Mouse (Mus musculus): ENCODE measurements around the gene Agmat. TPM values are rescaled to one million over a fixed set of nuclear protein-coding genes. Genes with fewer than 3 reads are reported as not detected.
A peak's percentile ranks its signal among the peaks of the same experiment; 100 is the strongest.

The Agmat gene
- polyA plus RNA-seq, 1 experiment from 2014 or later: 1.6 TPM

DNA sequence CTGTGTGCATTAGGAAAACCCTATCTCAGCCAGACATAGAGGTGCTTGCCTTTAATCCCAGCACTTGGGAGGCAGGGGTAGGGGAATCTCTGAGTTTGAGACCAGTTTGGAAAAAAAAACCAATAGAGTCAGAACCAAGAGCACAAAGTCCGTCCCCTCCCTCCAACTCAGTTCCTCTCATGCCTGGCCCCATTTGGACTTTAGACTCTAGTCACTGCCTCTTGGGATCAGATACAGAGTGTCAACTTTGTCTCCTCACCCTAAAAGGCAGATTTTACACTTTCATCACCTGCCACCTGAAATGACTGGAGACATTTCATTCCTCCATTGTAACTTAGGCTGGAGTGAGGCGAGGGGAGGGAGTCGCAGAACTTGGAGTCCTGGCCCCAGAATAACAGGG is 17.2 kb upstream of the Agmat start:
- Histone ChIP-seq H3K4me3 (ENCODE audit: low read length) (no peak overlapping the region), H3K27me3 (ENCODE audit: control insufficient read depth, insufficient read depth, low read length) (no peaks in the 10 kb centered on the region), H3K9me3 (ENCODE audit: control insufficient read depth, low read length) (no peaks in the 10 kb centered on the region), H3K4me2 (replicated peaks; ENCODE audit: low read depth, low read length) (no peak overlapping the region), H3K9ac (ENCODE audit: low read depth, low read length) (no peak overlapping the region), H3K36me3 (ENCODE audit: control insufficient read depth, insufficient read depth, low read length) (no peaks in the 10 kb centered on the region), H3K27ac (ENCODE audit: low read depth, low read length) (no peak overlapping the region), H3K4me1 (ENCODE audit: control insufficient read depth, insufficient read depth, low read length) (no peaks in the 10 kb centered on the region)
- WGBS: 86% methylated on average over 3 of the region's 3 CpGs
- ATAC-seq (ENCODE audit: low FRiP score, low TSS enrichment): no peak

DNA sequence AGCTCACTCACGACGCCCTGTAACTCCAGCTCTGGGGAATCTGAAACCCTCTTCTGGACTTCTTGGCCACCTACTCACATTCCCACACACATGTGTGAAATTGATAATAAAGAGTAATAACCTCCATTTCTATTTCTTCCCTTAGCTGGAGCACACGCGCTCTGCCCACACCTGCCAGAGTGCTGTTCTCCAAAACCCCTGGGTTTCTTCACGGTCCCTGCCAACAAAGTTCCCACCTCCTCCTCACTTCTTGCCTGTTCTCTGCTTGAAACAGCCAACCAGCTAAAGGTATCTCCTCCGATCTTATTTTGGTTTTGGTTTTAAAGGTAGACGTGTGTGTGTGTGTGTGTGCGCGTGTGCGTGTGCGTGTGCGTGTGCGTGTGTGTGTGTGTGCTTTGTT is 16.1 kb upstream of the Agmat start:
- ATAC-seq (ENCODE audit: low FRiP score, low TSS enrichment): no peak
- Histone ChIP-seq H3K36me3 (ENCODE audit: control insufficient read depth, insufficient read depth, low read length) (no peaks in the 10 kb centered on the region), H3K9me3 (ENCODE audit: control insufficient read depth, low read length) (no peaks in the 10 kb centered on the region), H3K4me1 (ENCODE audit: control insufficient read depth, insufficient read depth, low read length) (peaks cover 3% of the 10 kb centered on the region; the same call in 1 of the 2 replicates), H3K4me3 (ENCODE audit: low read length) (no peak overlapping the region), H3K27ac (ENCODE audit: low read depth, low read length) (no peak overlapping the region), H3K27me3 (ENCODE audit: control insufficient read depth, insufficient read depth, low read length) (no peaks in the 10 kb centered on the region), H3K4me2 (replicated peaks; ENCODE audit: low read depth, low read length) (no peak overlapping the region), H3K9ac (ENCODE audit: low read depth, low read length) (no peak overlapping the region)
- 81% methylated on average over 13 of the region's 13 CpGs for WGBS

DNA sequence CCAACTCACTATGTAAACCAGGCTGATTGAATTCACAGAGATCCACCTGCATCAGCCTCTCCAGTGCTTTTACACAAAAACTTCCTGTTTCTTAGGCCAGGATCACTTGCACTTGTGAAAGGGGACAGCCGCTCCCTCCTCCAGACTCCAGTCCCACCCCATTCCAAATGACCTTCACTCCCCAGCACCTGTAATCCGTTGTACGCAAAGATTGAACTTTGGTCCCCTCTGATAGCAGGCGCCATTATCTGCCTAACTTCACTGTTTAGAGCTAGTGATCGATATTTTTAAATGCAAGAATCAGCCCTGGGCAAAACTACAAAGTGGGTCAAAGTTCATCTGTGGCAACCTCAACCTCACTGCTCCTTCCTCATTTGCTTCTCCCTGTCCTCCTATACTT is 14.7 kb upstream of the Agmat start:
- Histone ChIP-seq H3K9me3 (ENCODE audit: control insufficient read depth, low read length) (no peaks in the 10 kb centered on the region), H3K27me3 (ENCODE audit: control insufficient read depth, insufficient read depth, low read length) (no peaks in the 10 kb centered on the region), H3K4me1 (ENCODE audit: control insufficient read depth, insufficient read depth, low read length) (peaks cover 3% of the 10 kb centered on the region; the same call in 1 of the 2 replicates), H3K4me2 (replicated peaks; ENCODE audit: low read depth, low read length) (no peak overlapping the region), H3K36me3 (ENCODE audit: control insufficient read depth, insufficient read depth, low read length) (no peaks in the 10 kb centered on the region), H3K4me3 (ENCODE audit: low read length) (no peak overlapping the region), H3K27ac (ENCODE audit: low read depth, low read length) (no peak overlapping the region), H3K9ac (ENCODE audit: low read depth, low read length) (no peak overlapping the region)
- 77% methylated on average over 5 of the region's 5 CpGs for WGBS
- no peak for ATAC-seq (ENCODE audit: low FRiP score, low TSS enrichment)

DNA sequence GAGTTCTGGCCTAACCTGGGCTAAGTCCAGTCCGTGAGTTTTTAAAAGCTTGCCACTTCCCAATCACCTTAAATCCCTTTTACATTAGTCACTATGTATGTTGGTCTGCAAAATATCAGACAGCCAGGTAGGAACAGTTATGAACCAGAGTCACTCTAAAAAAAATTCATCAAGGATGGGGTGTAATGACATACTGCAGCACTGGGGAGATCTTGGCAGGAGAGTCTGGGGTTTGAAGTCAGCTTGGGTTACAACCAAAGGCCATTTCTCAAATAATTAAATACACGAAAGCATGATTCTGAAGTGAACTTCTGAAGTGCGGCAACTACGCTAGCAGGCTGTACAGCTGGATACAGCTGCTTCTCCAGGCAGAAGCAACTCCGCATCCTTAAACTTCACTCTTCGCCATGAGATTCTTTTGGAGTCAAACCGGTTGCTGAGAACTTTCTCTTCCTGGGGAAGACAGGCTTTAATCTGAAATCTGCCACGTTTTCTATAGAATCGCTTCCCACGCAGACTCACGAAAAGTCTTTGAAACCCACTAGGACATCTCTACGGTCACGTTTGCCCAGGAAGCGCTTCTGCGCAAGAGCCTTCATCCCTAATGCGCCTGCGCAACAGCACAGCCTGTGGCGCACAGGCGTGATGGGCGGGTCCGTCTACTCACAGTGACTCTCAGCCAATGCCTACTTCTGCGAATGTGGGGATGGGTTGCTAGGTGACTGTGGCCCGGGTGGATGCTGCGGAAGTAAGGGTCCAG is 11.8 kb upstream of the Agmat start:
- Histone ChIP-seq H3K9me3 (ENCODE audit: control insufficient read depth, low read length) (no peaks in the 10 kb centered on the region), H3K4me1 (ENCODE audit: control insufficient read depth, insufficient read depth, low read length) (peaks cover 3% of the 10 kb centered on the region; the same call in 1 of the 2 replicates), H3K4me2 (replicated peaks; ENCODE audit: low read depth, low read length) (peak overlapping the region; percentile 50), H3K9ac (ENCODE audit: low read depth, low read length) (peak overlapping the region; percentile 50), H3K4me3 (ENCODE audit: low read length) (peak overlapping the region; percentile 34), H3K27me3 (ENCODE audit: control insufficient read depth, insufficient read depth, low read length) (no peaks in the 10 kb centered on the region), H3K27ac (ENCODE audit: low read depth, low read length) (peak overlapping the region; percentile 39; the same call in 1 of the 2 replicates), H3K36me3 (ENCODE audit: control insufficient read depth, insufficient read depth, low read length) (no peaks in the 10 kb centered on the region)
- 7% methylated on average over 24 of the region's 24 CpGs for WGBS
- peak; percentile 97 for ATAC-seq (ENCODE audit: low FRiP score, low TSS enrichment)

DNA sequence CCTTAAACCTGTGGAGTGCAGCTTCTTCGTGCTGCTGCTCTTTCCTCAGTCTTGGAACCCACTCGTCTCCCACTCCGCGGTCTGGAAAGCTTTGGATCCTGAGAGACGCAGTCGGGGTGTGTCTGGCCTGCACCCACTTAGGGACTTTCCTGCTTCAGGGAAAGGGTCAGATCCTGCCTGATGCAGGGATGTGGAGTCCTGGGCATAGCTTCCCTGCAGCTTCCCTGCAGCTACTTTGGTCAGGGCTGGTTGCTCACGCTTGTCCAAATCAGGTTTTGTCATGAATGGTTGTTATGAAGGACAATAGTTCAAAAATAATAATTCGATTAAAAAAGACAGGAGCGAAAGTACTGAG is 11.3 kb upstream of the Agmat start:
- Histone ChIP-seq H3K4me1 (ENCODE audit: control insufficient read depth, insufficient read depth, low read length) (peaks cover 3% of the 10 kb centered on the region; the same call in 1 of the 2 replicates), H3K36me3 (ENCODE audit: control insufficient read depth, insufficient read depth, low read length) (no peaks in the 10 kb centered on the region), H3K9ac (ENCODE audit: low read depth, low read length) (no peak overlapping the region), H3K27ac (ENCODE audit: low read depth, low read length) (no peak overlapping the region), H3K4me2 (replicated peaks; ENCODE audit: low read depth, low read length) (peak overlapping the region; percentile 50), H3K9me3 (ENCODE audit: control insufficient read depth, low read length) (no peaks in the 10 kb centered on the region), H3K4me3 (ENCODE audit: low read length) (peak overlapping the region; percentile 34), H3K27me3 (ENCODE audit: control insufficient read depth, insufficient read depth, low read length) (no peaks in the 10 kb centered on the region)
- 24% methylated on average over 9 of the region's 9 CpGs for WGBS
- ATAC-seq (ENCODE audit: low FRiP score, low TSS enrichment): no peak

DNA sequence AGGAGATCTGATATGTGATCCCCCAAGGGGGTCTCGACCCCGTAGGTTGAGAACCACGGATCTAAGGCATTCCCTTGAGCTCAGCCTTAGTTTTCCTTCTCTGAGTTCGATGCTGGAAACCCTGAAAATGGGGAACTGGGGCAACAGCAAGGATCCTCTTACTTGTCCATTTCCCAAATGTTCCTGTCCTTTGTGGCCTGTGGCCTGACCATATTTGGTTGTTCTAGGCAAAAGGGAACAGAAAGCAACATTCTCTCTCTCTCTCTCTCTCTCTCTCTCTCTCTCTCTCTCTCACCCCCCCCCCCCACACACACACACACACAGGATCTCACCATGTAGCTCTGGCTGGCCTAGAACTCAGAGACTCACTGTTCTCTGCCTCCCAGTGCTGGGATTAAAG is 9.6 kb upstream of the Agmat start:
- Histone ChIP-seq H3K36me3 (ENCODE audit: control insufficient read depth, insufficient read depth, low read length) (no peaks in the 10 kb centered on the region), H3K9me3 (ENCODE audit: control insufficient read depth, low read length) (no peaks in the 10 kb centered on the region), H3K4me3 (ENCODE audit: low read length) (no peak overlapping the region), H3K4me2 (replicated peaks; ENCODE audit: low read depth, low read length) (no peak overlapping the region), H3K9ac (ENCODE audit: low read depth, low read length) (no peak overlapping the region), H3K27ac (ENCODE audit: low read depth, low read length) (no peak overlapping the region), H3K4me1 (ENCODE audit: control insufficient read depth, insufficient read depth, low read length) (peaks cover 3% of the 10 kb centered on the region; the same call in 1 of the 2 replicates), H3K27me3 (ENCODE audit: control insufficient read depth, insufficient read depth, low read length) (no peaks in the 10 kb centered on the region)
- 65% methylated on average over 4 of the region's 4 CpGs for WGBS
- no peak for ATAC-seq (ENCODE audit: low FRiP score, low TSS enrichment)

DNA sequence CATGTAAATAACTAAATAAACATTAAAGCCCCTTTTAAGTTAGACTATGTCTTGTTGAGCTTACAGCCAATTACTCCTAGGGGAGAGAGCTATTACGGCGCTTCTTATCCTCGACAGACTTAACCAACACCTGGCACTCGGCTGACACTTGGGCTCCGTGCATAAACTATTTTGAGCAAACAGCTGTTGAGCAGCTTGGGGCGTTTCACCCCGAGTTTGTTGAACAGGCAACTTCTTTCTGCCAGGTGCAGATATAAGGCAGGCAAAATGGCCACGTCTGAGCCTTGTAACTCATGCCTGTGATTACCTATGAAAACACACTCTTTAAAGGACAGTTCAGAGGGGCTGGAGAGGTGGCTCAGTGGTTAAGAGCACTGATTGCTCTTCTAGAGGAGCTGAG is 8.5 kb upstream of the Agmat start:
- no peak overlapping the region for H3K27ac ChIP-seq (ENCODE audit: low read depth, low read length)
- no peak for ATAC-seq (ENCODE audit: low FRiP score, low TSS enrichment)
- no peaks in the 10 kb centered on the region for H3K9me3 ChIP-seq (ENCODE audit: control insufficient read depth, low read length)
- no peak overlapping the region for H3K4me3 ChIP-seq (ENCODE audit: low read length)
- H3K9ac ChIP-seq (ENCODE audit: low read depth, low read length): no peak overlapping the region
- peaks cover 3% of the 10 kb centered on the region; the same call in 1 of the 2 replicates for H3K4me1 ChIP-seq (ENCODE audit: control insufficient read depth, insufficient read depth, low read length)
- H3K27me3 ChIP-seq (ENCODE audit: control insufficient read depth, insufficient read depth, low read length): no peaks in the 10 kb centered on the region
- 79% methylated on average over 8 of the region's 8 CpGs for WGBS
- no peak overlapping the region for H3K4me2 ChIP-seq (replicated peaks; ENCODE audit: low read depth, low read length)
- no peaks in the 10 kb centered on the region for H3K36me3 ChIP-seq (ENCODE audit: control insufficient read depth, insufficient read depth, low read length)

DNA sequence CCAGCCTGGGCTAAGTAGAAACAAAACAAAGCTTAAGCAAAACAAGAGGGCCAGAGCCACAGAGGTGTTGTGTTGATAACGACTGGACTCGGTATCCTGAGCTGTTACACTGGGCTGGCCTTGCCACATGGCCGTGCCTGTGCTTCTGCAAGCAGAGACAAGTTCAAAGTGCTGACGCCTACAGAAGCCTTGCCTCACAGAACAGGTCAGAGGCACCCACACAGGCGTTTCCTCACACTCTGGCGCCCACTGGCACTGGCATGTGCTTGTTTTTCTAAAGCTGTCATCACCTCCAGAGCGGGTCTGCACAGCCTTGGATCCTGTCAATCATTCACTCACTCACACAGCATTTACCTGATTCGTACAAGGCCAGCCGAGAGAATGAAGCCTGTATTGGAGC is 4.6 kb upstream of the Agmat start:
- Histone ChIP-seq H3K4me2 (replicated peaks; ENCODE audit: low read depth, low read length) (no peak overlapping the region), H3K9me3 (ENCODE audit: control insufficient read depth, low read length) (no peaks in the 10 kb centered on the region), H3K4me3 (ENCODE audit: low read length) (no peak overlapping the region), H3K27ac (ENCODE audit: low read depth, low read length) (no peak overlapping the region), H3K4me1 (ENCODE audit: control insufficient read depth, insufficient read depth, low read length) (peaks cover 3% of the 10 kb centered on the region; the same call in 1 of the 2 replicates), H3K36me3 (ENCODE audit: control insufficient read depth, insufficient read depth, low read length) (no peaks in the 10 kb centered on the region), H3K9ac (ENCODE audit: low read depth, low read length) (no peak overlapping the region), H3K27me3 (ENCODE audit: control insufficient read depth, insufficient read depth, low read length) (no peaks in the 10 kb centered on the region)
- peak; percentile 81 for ATAC-seq (ENCODE audit: low FRiP score, low TSS enrichment)
- WGBS: 42% methylated on average over 9 of the region's 9 CpGs

DNA sequence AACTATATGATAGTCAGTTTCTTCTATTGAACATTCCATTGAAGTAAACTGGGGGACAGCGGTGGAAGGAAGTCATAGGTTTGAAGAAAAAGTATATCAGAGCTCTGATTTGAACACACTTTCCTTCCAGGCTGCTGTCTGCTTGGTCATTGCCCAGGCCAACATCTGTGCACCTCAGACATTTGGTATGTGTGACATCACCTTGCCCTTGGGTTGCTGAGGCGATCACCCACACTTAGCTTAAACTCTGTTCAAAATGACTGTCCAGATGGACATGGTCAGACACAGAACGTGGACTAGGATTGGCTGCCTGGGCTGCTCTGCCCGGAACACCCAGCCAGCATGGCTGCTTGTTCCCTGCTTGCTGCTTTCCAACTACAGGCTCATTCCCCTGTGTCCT is 4.1 kb upstream of the Agmat start:
- no peak overlapping the region for H3K4me2 ChIP-seq (replicated peaks; ENCODE audit: low read depth, low read length)
- H3K9me3 ChIP-seq (ENCODE audit: control insufficient read depth, low read length): no peaks in the 10 kb centered on the region
- H3K36me3 ChIP-seq (ENCODE audit: control insufficient read depth, insufficient read depth, low read length): no peaks in the 10 kb centered on the region
- H3K4me3 ChIP-seq (ENCODE audit: low read length): no peak overlapping the region
- no peak overlapping the region for H3K9ac ChIP-seq (ENCODE audit: low read depth, low read length)
- 91% methylated on average over 4 of the region's 4 CpGs for WGBS
- peaks cover 4% of the 10 kb centered on the region; the same call in 1 of the 2 replicates for H3K4me1 ChIP-seq (ENCODE audit: control insufficient read depth, insufficient read depth, low read length)
- H3K27ac ChIP-seq (ENCODE audit: low read depth, low read length): no peak overlapping the region
- ATAC-seq (ENCODE audit: low FRiP score, low TSS enrichment): no peak
- H3K27me3 ChIP-seq (ENCODE audit: control insufficient read depth, insufficient read depth, low read length): no peaks in the 10 kb centered on the region
